Mouse (Mus musculus): ENCODE measurements at regions not wholly inside any gene's neighbourhood (a gene's known extent, or its start where the extent isn't known, plus 50 kb on each side); places are given as distances from the start of the nearest gene placed in this dataset.

- DNase-seq, result no peak
Observed at GRCm38 (mm10) chr15:59836631-59837030, 179.8 kb downstream of the 4933412E24Rik start.

- no peak for DNase-seq
Observed at GRCm38 (mm10) chr15:59833232-59833631, 183.2 kb downstream of the 4933412E24Rik start.

- DNase-seq, result no peak
Observed at GRCm38 (mm10) chr15:59831481-59831880, 184.9 kb downstream of the 4933412E24Rik start.

GRCm38 (mm10) chr15:59830553-59831462, 185.6 kb downstream of the 4933412E24Rik start:
- no peak for DNase-seq

GRCm38 (mm10) chr15:59828421-59828820, 188.0 kb downstream of the 4933412E24Rik start:
- peak; percentile 85 for DNase-seq

GRCm38 (mm10) chr15:59826164-59826950, 190.1 kb downstream of the 4933412E24Rik start:
- peak; percentile 21 for DNase-seq

GRCm38 (mm10) chr15:59823921-59824320, 192.5 kb downstream of the 4933412E24Rik start:
- no peak for DNase-seq

- DNase-seq, result peak; percentile 41
Observed at GRCm38 (mm10) chr15:59822995-59823681, 193.3 kb downstream of the 4933412E24Rik start.

GRCm38 (mm10) chr15:59820317-59820716, 196.1 kb downstream of the 4933412E24Rik start:
- DNase-seq, result no peak

GRCm38 (mm10) chr15:59816031-59816430, 200.4 kb downstream of the 4933412E24Rik start:
- DNase-seq, result no peak

- no peak for DNase-seq
Observed at GRCm38 (mm10) chr15:59811566-59811965, 204.8 kb downstream of the 4933412E24Rik start.

- DNase-seq, result no peak
Observed at GRCm38 (mm10) chr15:59809361-59809760, 207.1 kb downstream of the 4933412E24Rik start.

GRCm38 (mm10) chr15:59807723-59808122, 208.7 kb downstream of the 4933412E24Rik start:
- no peak for DNase-seq

GRCm38 (mm10) chr15:59805771-59806170, 210.6 kb downstream of the 4933412E24Rik start:
- DNase-seq, result no peak

GRCm38 (mm10) chr15:59804821-59805220, 211.6 kb downstream of the 4933412E24Rik start:
- DNase-seq, result no peak

GRCm38 (mm10) chr15:59804394-59804793, 212.0 kb downstream of the 4933412E24Rik start:
- DNase-seq, result no peak

GRCm38 (mm10) chr15:59802276-59802675, 214.1 kb downstream of the 4933412E24Rik start:
- DNase-seq, result no peak

GRCm38 (mm10) chr15:59799124-59799815, 217.1 kb downstream of the 4933412E24Rik start:
- DNase-seq, result no peak

- DNase-seq, result peak; percentile 12
Observed at GRCm38 (mm10) chr15:59798486-59798885, 217.9 kb downstream of the 4933412E24Rik start.

GRCm38 (mm10) chr15:59795717-59796116, 220.7 kb downstream of the 4933412E24Rik start:
- DNase-seq, result peak; percentile 70

GRCm38 (mm10) chr15:59794871-59795270, 221.5 kb downstream of the 4933412E24Rik start:
- no peak for DNase-seq

All from adrenal gland, postnatal 14 days (tissue).